Mouse (Mus musculus) stomach, postnatal 0 days (tissue): Measurements from ENCODE around the gene Cryz.

Experiments used
- CTCF ChIP-seq: IDR thresholded peaks from 2 replicates; pipeline ENCODE4 v1.5.1; 2016; ENCODE audit warnings: antibody characterized with exemption, low read depth, mild to moderate bottlenecking, moderate library complexity
- EP300 ChIP-seq: optimal IDR thresholded peaks from 2 replicates; pipeline ENCODE3; 2016; ENCODE audit warnings: antibody characterized with exemption

- no peak for TF ChIP-seq CTCF
- no peak for TF ChIP-seq EP300
Measured at GRCm38 (mm10) chr3:154664636-154665035, 68.1 kb downstream of the Cryz start.
